Mouse (Mus musculus) liver, embryonic 14.5 days (tissue): Measurements from ENCODE around the gene Slc13a5. TPM values are rescaled to one million over a fixed set of nuclear protein-coding genes. Genes with fewer than 3 reads are reported as not detected.

Experiments used
- ATAC-seq: fragments of 200-750 bp; cut with Nextera tagmentation; 2 replicates; pipeline ENCODE4 v1.8.0; 2017; ENCODE audit warnings: moderate number of reproducible peaks, mild to moderate bottlenecking, moderate library complexity; ENCODE audit not compliant: insufficient read depth
- DNase-seq, 3 experiments: peaks; one replicate each; pipeline ENCODE4 v3.0.0-alpha.2; 2012 to 2013; ENCODE audit warnings: low read depth in 3 of 3, low spot score in 3 of 3
- H3K27ac ChIP-seq: fragments of 300-500 bp; sonication (generic); 2 replicates; pipeline ENCODE4 v1.5.1; 2014; ENCODE audit warnings: moderate library complexity, mild to moderate bottlenecking, control low read depth, inconsistent platforms
- H3K27me3 ChIP-seq: fragments of 300-500 bp; sonication (generic); 2 replicates; pipeline ENCODE4 v1.6.1; 2014; ENCODE audit warnings: mild to moderate bottlenecking, low read length, moderate library complexity; ENCODE audit not compliant: control insufficient read depth, insufficient read depth
- H3K36me3 ChIP-seq: fragments of 300-500 bp; sonication (generic); replicated peaks from 2 replicates; pipeline ENCODE4 v1.6.1; 2014; ENCODE audit warnings: low read depth; ENCODE audit not compliant: control insufficient read depth, insufficient read depth
- H3K4me1 ChIP-seq, 2 experiments: fragments of 200-500 bp in 1 of 2; fragments of 300-500 bp in 1 of 2; sonication (generic) in 1 of 2; replicated peaks; 2 replicates each; pipeline ENCODE4 v1.6.1; 2012 to 2014; ENCODE audit warnings: antibody characterized with exemption in 1 of 2, inconsistent platforms in 1 of 2, low read length in 1 of 2; ENCODE audit not compliant: control insufficient read depth in 2 of 2, insufficient read depth in 2 of 2
- H3K4me2 ChIP-seq: fragments of 300-500 bp; sonication (generic); 2 replicates; pipeline ENCODE4 v1.6.1; 2014; ENCODE audit warnings: low read depth, mild to moderate bottlenecking, control low read depth, moderate library complexity
- H3K4me3 ChIP-seq, 2 experiments: fragments of 200-500 bp in 1 of 2; fragments of 300-500 bp in 1 of 2; sonication (generic) in 1 of 2; 2 replicates each; pipeline ENCODE4 v1.5.1; 2012 to 2014; ENCODE audit warnings: low read depth in 2 of 2, low read length in 2 of 2, mild to moderate bottlenecking in 2 of 2, control low read depth in 1 of 2, inconsistent platforms in 1 of 2, moderate library complexity in 1 of 2; ENCODE audit not compliant: insufficient read depth in 1 of 2
- H3K9ac ChIP-seq: fragments of 300-500 bp; sonication (generic); replicated peaks from 2 replicates; pipeline ENCODE4 v1.6.1; 2014; ENCODE audit warnings: mild to moderate bottlenecking, control low read depth, moderate library complexity
- H3K9me3 ChIP-seq: fragments of 300-500 bp; sonication (generic); 2 replicates; pipeline ENCODE4 v1.6.1; 2016; ENCODE audit warnings: low read length, mixed read lengths; ENCODE audit not compliant: control insufficient read depth
- CTCF ChIP-seq: IDR thresholded peaks from 2 replicates; pipeline ENCODE4 v1.5.1; 2016; ENCODE audit warnings: antibody characterized with exemption, low read depth, control low read depth
- EP300 ChIP-seq: IDR thresholded peaks from 2 replicates; pipeline ENCODE4 v1.6.1; 2016; ENCODE audit warnings: antibody characterized with exemption, low read depth
- WGBS: fragments of 180-500 bp; shearing (Covaris S2); extraction: QIAGEN DNeasy Blood & Tissue Kit; methylation state at CpG from one replicate; pipeline ENCODE4 v1.1.7; 2014; ENCODE audit not compliant: insufficient replicate concordance; 5-methylcytosine and 5-hydroxymethylcytosine counted together
- polyA plus RNA-seq, 2 experiments: library from polyadenylated mRNA; depleted of rRNA in 1 of 2; stranded (reverse) in 1 of 2; unstranded in 1 of 2; fragments of >200 nt; fragmentation: Nextera tagmentation in 1 of 2; extraction: Ambion mirVana in 1 of 2; gene quantifications; 2 replicates each; pipeline versions ENCODE4 v1.2.1 to v1.2.3; 2012 to 2014

The Slc13a5 gene
- polyA plus RNA-seq, 2 experiments: not detected

GRCm38 (mm10) chr11:72232991-72233390 is 34.0 kb downstream of the Slc13a5 start:
- WGBS: 21% methylated on average over 1 of the region's 1 CpGs
- H3K36me3 ChIP-seq: no peaks in the 10 kb centered on the region
- no peak for TF ChIP-seq CTCF
- no peak for TF ChIP-seq EP300
- no peaks in the 10 kb centered on the region for H3K27me3 ChIP-seq
- H3K9me3 ChIP-seq: no peaks in the 10 kb centered on the region
- DNase-seq: no peak
- H3K4me1 ChIP-seq: no peaks in the 10 kb centered on the region
- no peak overlapping the region for H3K9ac ChIP-seq
- H3K4me3 ChIP-seq: no peak overlapping the region
- no peak for ATAC-seq
- no peak overlapping the region for H3K27ac ChIP-seq
- H3K4me2 ChIP-seq: no peak overlapping the region

- H3K4me3 ChIP-seq: no peak overlapping the region
- TF ChIP-seq CTCF (no peak), EP300 (no peak)
- H3K9ac ChIP-seq: no peak overlapping the region
- H3K27ac ChIP-seq: no peak overlapping the region
- no peaks in the 10 kb centered on the region for H3K9me3 ChIP-seq
- WGBS: 62% methylated on average over 7 of the region's 7 CpGs
- H3K27me3 ChIP-seq: no peaks in the 10 kb centered on the region
- ATAC-seq (no peak), DNase-seq (no peak)
- no peaks in the 10 kb centered on the region for H3K4me1 ChIP-seq
- H3K4me2 ChIP-seq: no peak overlapping the region
- H3K36me3 ChIP-seq: no peaks in the 10 kb centered on the region
Measured at GRCm38 (mm10) chr11:72232068-72232467, 35.0 kb downstream of the Slc13a5 start.

DNA sequence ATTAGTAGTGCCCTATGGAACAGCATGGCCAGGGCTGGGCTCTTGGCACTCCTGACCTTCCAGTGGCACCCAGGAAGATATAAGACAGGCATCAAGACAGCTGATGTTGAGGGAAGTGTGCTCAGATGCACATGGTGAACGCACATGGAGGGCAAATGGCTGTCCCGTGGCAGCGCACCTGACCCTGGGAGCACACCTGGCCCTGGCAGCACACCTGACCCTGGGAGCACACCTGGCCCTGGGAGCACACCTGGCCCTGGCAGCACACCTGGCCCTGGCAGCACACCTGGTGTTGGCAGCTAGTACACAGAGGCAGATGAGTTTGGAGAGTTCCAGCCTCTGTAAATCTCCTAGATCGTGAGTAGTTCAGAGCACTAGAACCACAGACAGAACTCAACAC is 38.5 kb downstream of the Slc13a5 start:
- Histone ChIP-seq H3K4me1 (no peaks in the 10 kb centered on the region), H3K36me3 (no peaks in the 10 kb centered on the region), H3K4me2 (no peak overlapping the region), H3K27me3 (no peaks in the 10 kb centered on the region), H3K4me3 (no peak overlapping the region), H3K9me3 (no peaks in the 10 kb centered on the region), H3K9ac (no peak overlapping the region), H3K27ac (no peak overlapping the region)
- WGBS: 73% methylated on average over 4 of the region's 4 CpGs
- ATAC-seq (no peak), DNase-seq (no peak)
- no peak for TF ChIP-seq CTCF
- no peak for TF ChIP-seq EP300

DNA sequence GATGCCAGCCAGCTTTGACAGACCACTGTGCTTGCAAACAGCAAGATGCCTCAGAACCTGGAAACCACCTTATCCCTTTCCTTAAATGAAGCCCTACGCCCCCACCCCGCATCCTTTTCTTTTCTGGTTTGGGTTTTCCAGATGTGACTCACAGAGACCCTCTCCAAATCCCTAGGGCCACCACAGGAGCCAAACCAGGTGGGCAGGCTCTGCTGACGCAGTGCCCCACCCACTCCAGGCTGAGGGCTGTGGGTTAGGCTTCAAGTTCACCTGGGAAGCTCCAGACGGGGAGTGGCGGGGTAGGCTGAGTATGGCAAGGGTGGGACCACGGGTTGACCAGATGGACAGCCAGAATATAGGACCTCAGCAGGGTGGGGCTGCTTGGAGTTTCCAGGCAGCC is 40.1 kb downstream of the Slc13a5 start:
- no peaks in the 10 kb centered on the region for H3K9me3 ChIP-seq
- no peaks in the 10 kb centered on the region for H3K27me3 ChIP-seq
- H3K36me3 ChIP-seq: no peaks in the 10 kb centered on the region
- H3K4me3 ChIP-seq: no peak overlapping the region
- no peak for TF ChIP-seq CTCF
- no peak for TF ChIP-seq EP300
- WGBS: 60% methylated on average over 6 of the region's 6 CpGs
- H3K4me2 ChIP-seq: no peak overlapping the region
- DNase-seq (no peak), ATAC-seq (no peak)
- no peak overlapping the region for H3K9ac ChIP-seq
- H3K4me1 ChIP-seq: no peaks in the 10 kb centered on the region
- no peak overlapping the region for H3K27ac ChIP-seq

DNA sequence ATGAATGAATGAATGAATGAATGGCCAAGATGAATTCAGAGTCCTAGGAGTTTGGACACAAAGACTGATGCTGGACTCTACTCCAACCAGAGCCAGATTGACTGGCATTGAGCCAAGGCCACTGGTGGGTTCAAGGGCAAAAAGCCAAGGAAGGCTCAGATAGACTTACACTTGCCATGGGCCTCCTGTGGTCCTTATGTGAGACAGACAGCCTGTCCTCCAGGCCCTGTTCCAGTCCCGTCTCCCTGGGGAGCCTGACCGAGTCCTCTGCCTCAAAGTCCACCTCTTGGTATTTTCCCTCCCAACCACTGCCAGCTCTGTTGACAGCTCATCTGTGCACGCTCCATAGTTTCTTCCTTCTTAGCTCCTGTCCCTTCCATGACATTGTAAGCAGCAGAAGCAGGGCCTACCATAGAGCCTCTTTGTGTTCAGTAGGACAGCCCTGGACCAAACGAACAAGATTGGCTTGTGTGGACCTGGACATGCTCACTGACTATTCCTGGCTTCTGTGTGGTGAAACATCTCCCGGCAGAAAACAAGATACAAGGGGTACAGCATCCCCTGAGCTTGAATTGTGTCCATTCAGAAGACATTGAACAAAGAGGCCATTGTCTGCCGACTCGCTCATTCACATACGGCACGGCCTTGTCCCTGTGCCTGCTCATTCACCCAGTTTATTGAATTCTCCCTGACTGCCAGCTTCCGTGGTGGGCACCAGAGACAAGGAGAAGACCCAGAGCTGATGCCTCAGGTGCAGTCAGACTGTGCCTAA is 40.8 kb downstream of the Slc13a5 start:
- Histone ChIP-seq H3K4me1 (peaks cover 0 to 2% of the 10 kb centered on the region in 2 experiments; a peak in 1 of 4 replicates), H3K9ac (no peak overlapping the region), H3K27ac (no peak overlapping the region), H3K27me3 (no peaks in the 10 kb centered on the region), H3K9me3 (no peaks in the 10 kb centered on the region), H3K36me3 (no peaks in the 10 kb centered on the region), H3K4me3 (no peak overlapping the region), H3K4me2 (no peak overlapping the region)
- 72% methylated on average over 10 of the region's 10 CpGs for WGBS
- DNase-seq: no peak
- no peak for ATAC-seq
- no peak for TF ChIP-seq CTCF
- no peak for TF ChIP-seq EP300
